Mouse (Mus musculus) lung, embryonic 14.5 days (tissue): ENCODE measurements around the gene Samsn1. TPM values are rescaled to one million over a fixed set of nuclear protein-coding genes. Genes with fewer than 3 reads are reported as not detected.
A peak's percentile ranks its signal among the peaks of the same experiment; 100 is the strongest.

Source experiments
- ATAC-seq: fragments of 200-750 bp; cut with Nextera tagmentation; 2 replicates; pipeline ENCODE4 v1.8.0; 2017; ENCODE audit warnings: mild to moderate bottlenecking, moderate TSS enrichment, moderate library complexity; ENCODE audit not compliant: insufficient read depth
- DNase-seq: peaks from one replicate; pipeline ENCODE4 v3.0.0-alpha.2; 2015
- H3K27ac ChIP-seq: fragments of 300-500 bp; sonication (generic); 2 replicates; pipeline ENCODE4 v1.5.1; 2014; ENCODE audit warnings: low read depth, mild to moderate bottlenecking, moderate library complexity
- H3K27me3 ChIP-seq: fragments of 300-500 bp; sonication (generic); 2 replicates; pipeline ENCODE4 v1.6.1; 2014; ENCODE audit warnings: low read length, control low read depth; ENCODE audit not compliant: insufficient read depth
- H3K36me3 ChIP-seq: fragments of 300-500 bp; sonication (generic); 2 replicates; pipeline ENCODE4 v1.6.1; 2014; ENCODE audit warnings: control low read depth; ENCODE audit not compliant: insufficient read depth
- H3K4me1 ChIP-seq: fragments of 300-500 bp; sonication (generic); 2 replicates; pipeline ENCODE4 v1.6.1; 2014; ENCODE audit warnings: antibody characterized with exemption, control low read depth; ENCODE audit not compliant: insufficient read depth
- H3K4me2 ChIP-seq: fragments of 300-500 bp; sonication (generic); 2 replicates; pipeline ENCODE4 v1.6.1; 2014; ENCODE audit warnings: mild to moderate bottlenecking
- H3K4me3 ChIP-seq: fragments of 300-500 bp; sonication (generic); 2 replicates; pipeline ENCODE4 v1.5.1; 2014; ENCODE audit warnings: low read depth, low read length
- H3K9ac ChIP-seq: fragments of 300-500 bp; sonication (generic); 2 replicates; pipeline ENCODE4 v1.6.1; 2014
- H3K9me3 ChIP-seq: fragments of 300-500 bp; sonication (generic); 2 replicates; pipeline ENCODE4 v1.6.1; 2016; ENCODE audit warnings: low read depth, low read length, control low read depth
- CTCF ChIP-seq: IDR thresholded peaks from 2 replicates; pipeline ENCODE4 v1.5.1; 2016; ENCODE audit warnings: antibody characterized with exemption, low read depth
- WGBS: fragments of 180-500 bp; shearing (Covaris S2); extraction: QIAGEN DNeasy Blood & Tissue Kit; methylation state at CpG from one replicate; pipeline ENCODE4 v1.1.7; 2014; 5-methylcytosine and 5-hydroxymethylcytosine counted together
- polyA plus RNA-seq: library from polyadenylated mRNA; unstranded; fragments of >200 nt; fragmentation: Nextera tagmentation; extraction: Ambion mirVana; gene quantifications from 2 replicates; pipeline ENCODE4 v1.2.1, GENCODE M21; 2014

Samsn1 gene
- 2.9 and 3.9 TPM in 2 replicates for polyA plus RNA-seq

GRCm38 (mm10) chr16:76022181-76022580 is at the start of gene Samsn1:
Samsn1 (minus strand) TSS chr16:76022281.
- Histone ChIP-seq H3K9me3 (no peaks in the 10 kb centered on the region), H3K4me2 (no peak within 1 kb of the TSS), H3K4me1 (no peaks in the 10 kb centered on the region), H3K4me3 (no peak within 1 kb of the TSS), H3K9ac (no peak within 1 kb of the TSS), H3K27ac (no peak within 1 kb of the TSS), H3K36me3 (no peaks in the 10 kb centered on the region), H3K27me3 (no peaks in the 10 kb centered on the region)
- no peak for TF ChIP-seq CTCF
- 79% methylated on average over 7 of the region's 7 CpGs for WGBS
- ATAC-seq (no peak), DNase-seq (no peak)

GRCm38 (mm10) chr16:76066082-76066635 is 44.1 kb upstream of the Samsn1 start:
- Histone ChIP-seq H3K27ac (no peak overlapping the region), H3K9ac (no peak overlapping the region), H3K36me3 (no peaks in the 10 kb centered on the region), H3K27me3 (no peaks in the 10 kb centered on the region), H3K4me3 (no peak overlapping the region), H3K4me2 (no peak overlapping the region), H3K4me1 (no peaks in the 10 kb centered on the region), H3K9me3 (no peaks in the 10 kb centered on the region)
- no peak for TF ChIP-seq CTCF
- DNase-seq = no peak
- ATAC-seq = no peak
- WGBS = 87% methylated on average over 14 of the region's 14 CpGs

- no peak overlapping the region for H3K4me3 ChIP-seq
- DNase-seq (no peak), ATAC-seq (no peak)
- TF ChIP-seq CTCF = no peak
- H3K4me2 ChIP-seq = no peak overlapping the region
- no peaks in the 10 kb centered on the region for H3K36me3 ChIP-seq
- no peak overlapping the region for H3K27ac ChIP-seq
- H3K9ac ChIP-seq = no peak overlapping the region
- no peaks in the 10 kb centered on the region for H3K27me3 ChIP-seq
- H3K4me1 ChIP-seq = no peaks in the 10 kb centered on the region
- WGBS = 92% methylated on average over 7 of the region's 7 CpGs
- H3K9me3 ChIP-seq = no peaks in the 10 kb centered on the region
Observed at GRCm38 (mm10) chr16:76054976-76055375, 32.9 kb upstream of the Samsn1 start.

- no peak for TF ChIP-seq CTCF
- Histone ChIP-seq H3K4me2 (no peak overlapping the region), H3K27me3 (no peaks in the 10 kb centered on the region), H3K9me3 (no peaks in the 10 kb centered on the region), H3K4me1 (no peaks in the 10 kb centered on the region), H3K9ac (no peak overlapping the region), H3K36me3 (no peaks in the 10 kb centered on the region), H3K27ac (no peak overlapping the region), H3K4me3 (no peak overlapping the region)
- DNase-seq = no peak
- 71% methylated on average over 4 of the region's 4 CpGs for WGBS
- no peak for ATAC-seq
Observed at GRCm38 (mm10) chr16:76054079-76054478, 32.0 kb upstream of the Samsn1 start.

- no peak for ATAC-seq
- WGBS = 89% methylated on average over 8 of the region's 8 CpGs
- H3K36me3 ChIP-seq = no peaks in the 10 kb centered on the region
Observed at GRCm38 (mm10) chr16:76053537-76053936, 31.5 kb upstream of the Samsn1 start.

GRCm38 (mm10) chr16:76047066-76047465 is 25.0 kb upstream of the Samsn1 start:
- H3K9ac ChIP-seq = no peak overlapping the region
- no peak overlapping the region for H3K4me3 ChIP-seq
- no peak overlapping the region for H3K27ac ChIP-seq
- TF ChIP-seq CTCF = no peak
- 44% methylated on average over 3 of the region's 3 CpGs for WGBS
- H3K4me2 ChIP-seq = no peak overlapping the region
- no peaks in the 10 kb centered on the region for H3K9me3 ChIP-seq
- no peaks in the 10 kb centered on the region for H3K36me3 ChIP-seq
- DNase-seq = peak; percentile 50
- H3K27me3 ChIP-seq = no peaks in the 10 kb centered on the region
- no peak for ATAC-seq
- H3K4me1 ChIP-seq = no peaks in the 10 kb centered on the region

More at GRCm38 (mm10) chr16:76053537-76053936, 31.5 kb upstream of the Samsn1 start:
- Histone ChIP-seq H3K27ac (no peak overlapping the region), H3K4me1 (no peaks in the 10 kb centered on the region), H3K4me3 (no peak overlapping the region), H3K27me3 (no peaks in the 10 kb centered on the region), H3K9me3 (no peaks in the 10 kb centered on the region), H3K4me2 (no peak overlapping the region), H3K9ac (no peak overlapping the region)
- DNase-seq = peak; percentile 12
- TF ChIP-seq CTCF = no peak

GRCm38 (mm10) chr16:76040319-76040945 is 18.4 kb upstream of the Samsn1 start:
- Histone ChIP-seq H3K36me3 (no peaks in the 10 kb centered on the region), H3K9me3 (no peaks in the 10 kb centered on the region), H3K27me3 (no peaks in the 10 kb centered on the region), H3K4me3 (no peak overlapping the region), H3K27ac (no peak overlapping the region), H3K9ac (no peak overlapping the region), H3K4me2 (no peak overlapping the region), H3K4me1 (no peaks in the 10 kb centered on the region)
- ATAC-seq (no peak), DNase-seq (no peak)
- 88% methylated on average over 6 of the region's 6 CpGs for WGBS
- no peak for TF ChIP-seq CTCF
